Mouse (Mus musculus): ENCODE results near the gene Itgb6. TPM values are rescaled to one million over a fixed set of nuclear protein-coding genes. Genes with fewer than 3 reads are reported as not detected.
A peak's percentile ranks its signal among the peaks of the same experiment; 100 is the strongest.

The Itgb6 gene
- polyA plus RNA-seq, 1 experiment from 2014 or later = 0.31 TPM

DNA sequence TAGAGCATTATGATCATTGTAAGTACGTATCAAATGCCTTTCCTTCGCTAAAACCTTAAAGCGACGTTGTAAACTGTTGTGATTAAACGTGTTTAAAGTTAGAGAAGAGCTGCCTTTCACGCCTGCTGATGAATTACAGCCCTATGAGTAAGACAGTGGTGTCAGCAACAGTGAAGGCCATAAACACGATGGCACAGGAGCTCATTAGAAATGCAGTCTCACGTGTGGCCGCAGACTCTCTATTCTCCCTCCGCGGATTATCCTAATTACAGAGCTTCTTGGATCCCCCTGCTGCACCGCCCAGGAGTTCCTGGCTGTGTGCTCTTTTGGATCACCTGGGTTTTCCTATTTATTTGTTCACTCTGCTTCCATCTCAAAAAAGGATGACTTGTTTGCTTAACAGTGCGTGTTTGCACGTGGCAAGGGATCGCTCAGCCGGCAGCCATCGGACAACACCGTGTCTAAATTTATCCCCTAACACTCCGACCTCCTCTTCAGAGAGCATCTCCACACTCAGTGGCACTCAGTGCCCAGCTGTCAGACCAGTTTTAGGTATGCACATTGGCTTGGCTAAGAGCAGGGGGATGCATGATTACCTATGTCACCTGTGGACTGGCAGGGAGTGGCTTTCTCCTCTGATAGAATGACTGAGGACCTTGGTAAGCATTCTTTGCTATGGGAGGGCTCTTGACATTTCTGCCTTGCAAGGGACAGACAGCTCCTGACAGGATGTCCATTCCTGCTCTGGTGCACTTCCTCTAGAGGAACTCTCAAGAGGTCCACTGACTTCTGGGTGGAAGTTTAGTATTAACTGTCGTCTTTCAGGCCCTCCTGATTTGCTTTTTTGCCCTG lies 85.3 kb downstream of the Itgb6 start:
- Histone ChIP-seq H3K9me3 (replicated peaks) (no peaks in the 10 kb centered on the region), H3K27ac (replicated peaks) (no peak overlapping the region), H3K27me3 (replicated peaks) (no peaks in the 10 kb centered on the region), H3K4me1 (peaks cover 16% of the 10 kb centered on the region), H3K36me3 (no peaks in the 10 kb centered on the region), H3K9ac (replicated peaks) (no peak overlapping the region), H3K4me3 (replicated peaks) (no peak overlapping the region), H3K4me2 (peak overlapping the region; percentile 29)
- 31% methylated on average over 20 of the region's 20 CpGs for whole genome bisulfite sequencing
- ATAC-seq (ENCODE audit: low FRiP score) = peak; percentile 62

DNA sequence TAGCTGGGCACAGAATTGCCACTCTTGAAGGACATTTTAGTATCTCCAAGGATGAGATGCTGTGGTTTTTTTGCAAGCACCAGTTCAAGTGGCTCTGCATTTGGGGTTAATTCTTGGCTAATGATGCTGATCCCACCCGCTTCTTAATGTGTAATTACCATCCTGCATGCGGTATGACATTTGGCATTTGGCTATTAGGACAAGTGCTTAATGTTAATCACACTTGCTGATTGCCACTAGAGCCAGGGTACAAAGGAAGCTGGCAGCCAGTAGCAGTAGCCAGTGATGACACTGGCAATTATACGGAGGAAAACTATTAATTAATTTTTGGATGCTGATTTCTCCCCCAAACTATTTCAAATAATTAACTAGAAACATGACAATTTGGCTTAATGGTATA lies 86.0 kb downstream of the Itgb6 start:
- no peak overlapping the region for H3K27ac ChIP-seq (replicated peaks)
- ATAC-seq (ENCODE audit: low FRiP score) = 0 out of 2 replicates have a peak, but pooled peaks have one; percentile 33

DNA sequence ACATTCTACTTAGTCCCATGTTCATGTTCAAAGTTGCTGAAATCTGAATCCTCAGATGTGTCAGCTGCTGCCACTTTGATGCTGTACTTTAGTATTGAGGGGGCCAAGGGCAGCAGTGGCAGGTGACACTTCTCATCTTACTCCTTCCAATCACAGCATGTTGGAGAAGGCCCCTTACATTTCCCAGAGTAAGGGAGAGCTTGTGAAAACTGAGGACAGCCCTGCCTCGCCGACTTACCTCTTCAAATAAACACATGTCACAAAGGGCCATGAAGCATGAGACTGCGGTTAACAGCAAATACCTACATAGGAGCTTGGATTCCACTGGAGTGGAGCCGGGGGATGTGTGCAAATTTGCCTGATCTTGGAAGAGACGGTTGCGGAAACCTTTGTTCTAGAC lies 86.4 kb downstream of the Itgb6 start:
- no peak for ATAC-seq (ENCODE audit: low FRiP score)
- H3K36me3 ChIP-seq = no peaks in the 10 kb centered on the region
- no peaks in the 10 kb centered on the region for H3K9me3 ChIP-seq (replicated peaks)
- 61% methylated on average over 6 of the region's 6 CpGs for WGBS
- peaks cover 16% of the 10 kb centered on the region for H3K4me1 ChIP-seq
- H3K27me3 ChIP-seq (replicated peaks) = no peaks in the 10 kb centered on the region
- H3K9ac ChIP-seq (replicated peaks) = no peak overlapping the region
- no peak overlapping the region for H3K27ac ChIP-seq (replicated peaks)
- no peak overlapping the region for H3K4me3 ChIP-seq (replicated peaks)
- no peak overlapping the region for H3K4me2 ChIP-seq

More for the DNA sequence above, 86.0 kb downstream of the Itgb6 start:
- 32% methylated on average over 3 of the region's 3 CpGs for WGBS
- Histone ChIP-seq H3K4me1 (peaks cover 16% of the 10 kb centered on the region), H3K4me3 (replicated peaks) (no peak overlapping the region), H3K4me2 (no peak overlapping the region), H3K36me3 (no peaks in the 10 kb centered on the region), H3K27me3 (replicated peaks) (no peaks in the 10 kb centered on the region), H3K9ac (replicated peaks) (no peak overlapping the region), H3K9me3 (replicated peaks) (no peaks in the 10 kb centered on the region)

DNA sequence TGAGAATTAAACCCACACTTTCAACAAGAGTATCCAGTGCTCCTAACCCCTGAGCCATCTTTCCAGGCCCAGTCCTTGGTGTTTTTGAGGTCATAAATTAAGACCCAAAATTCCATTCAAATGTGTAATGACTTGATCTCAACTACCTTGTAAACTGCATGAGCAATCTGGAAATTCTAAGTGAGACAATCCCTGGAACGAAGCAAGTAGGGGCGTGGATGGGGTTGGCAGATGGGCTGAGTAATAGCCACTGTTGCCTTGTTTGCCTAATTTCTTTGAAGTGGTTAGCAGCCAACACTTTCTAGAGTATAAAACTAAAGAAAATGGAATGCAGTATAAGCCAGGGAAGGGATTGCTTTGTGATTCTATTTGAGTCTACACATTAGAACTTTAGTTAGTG lies 89.7 kb downstream of the Itgb6 start:
- no peaks in the 10 kb centered on the region for H3K9me3 ChIP-seq (replicated peaks)
- no peak for ATAC-seq (ENCODE audit: low FRiP score)
- H3K27me3 ChIP-seq (replicated peaks) = no peaks in the 10 kb centered on the region
- H3K4me1 ChIP-seq = peaks cover 9% of the 10 kb centered on the region
- 72% methylated on average over 2 of the region's 2 CpGs for WGBS
- H3K27ac ChIP-seq (replicated peaks) = no peak overlapping the region
- no peaks in the 10 kb centered on the region for H3K36me3 ChIP-seq
- H3K4me2 ChIP-seq = no peak overlapping the region
- no peak overlapping the region for H3K9ac ChIP-seq (replicated peaks)
- no peak overlapping the region for H3K4me3 ChIP-seq (replicated peaks)

DNA sequence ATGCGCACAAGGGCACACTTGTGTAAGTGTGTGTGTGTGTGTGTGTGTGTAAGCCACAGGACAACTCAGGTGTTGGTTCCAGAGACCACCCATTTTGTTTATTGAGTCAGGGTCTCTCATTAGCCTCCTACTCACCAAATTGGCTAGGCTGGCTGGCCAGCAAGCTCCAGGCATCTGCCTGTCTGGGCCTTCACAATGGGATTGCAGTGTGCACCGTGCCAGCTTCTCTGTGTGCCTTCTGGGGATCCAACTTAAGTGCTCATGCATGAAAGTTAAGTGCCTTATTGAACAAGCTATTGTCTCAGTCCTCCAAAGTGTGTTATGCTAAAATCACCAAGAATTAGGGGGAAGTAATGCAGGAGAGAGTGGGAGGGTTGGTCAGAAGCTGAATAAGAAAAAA lies 92.1 kb downstream of the Itgb6 start:
- 56% methylated on average over 2 of the region's 2 CpGs for WGBS
- ATAC-seq (ENCODE audit: low FRiP score) = no peak

DNA sequence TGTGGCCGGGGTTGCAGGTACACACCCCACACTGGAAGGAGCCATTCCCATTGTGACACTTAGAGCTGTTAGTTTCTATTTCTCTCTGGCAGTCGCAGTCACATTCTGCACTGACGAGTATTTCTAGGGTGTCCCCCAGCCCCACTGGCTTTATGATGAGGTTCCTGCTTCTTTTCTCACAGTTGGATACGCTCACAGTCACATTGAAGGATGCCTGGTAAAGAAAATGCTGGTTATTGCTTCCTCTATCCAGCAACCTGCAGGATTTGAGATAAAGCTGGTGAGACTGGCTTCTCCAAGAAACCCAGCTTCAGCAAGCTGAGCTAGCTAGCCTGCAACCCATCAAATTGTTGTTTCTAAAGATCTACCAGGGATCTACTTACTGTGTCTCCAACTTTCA lies 94.5 kb downstream of the Itgb6 start:
- H3K27me3 ChIP-seq (replicated peaks) = no peaks in the 10 kb centered on the region
- H3K4me3 ChIP-seq (replicated peaks) = no peak overlapping the region
- no peak for ATAC-seq (ENCODE audit: low FRiP score)
- H3K9ac ChIP-seq (replicated peaks) = no peak overlapping the region
- H3K9me3 ChIP-seq (replicated peaks) = no peaks in the 10 kb centered on the region
- no peak overlapping the region for H3K4me2 ChIP-seq
- H3K4me1 ChIP-seq = no peaks in the 10 kb centered on the region
- WGBS = 87% methylated on average over 4 of the region's 4 CpGs
- no peak overlapping the region for H3K27ac ChIP-seq (replicated peaks)
- no peaks in the 10 kb centered on the region for H3K36me3 ChIP-seq

More for the DNA sequence above, 92.1 kb downstream of the Itgb6 start:
- Histone ChIP-seq H3K4me1 (no peaks in the 10 kb centered on the region), H3K4me2 (no peak overlapping the region), H3K9ac (replicated peaks) (no peak overlapping the region), H3K4me3 (replicated peaks) (no peak overlapping the region), H3K27me3 (replicated peaks) (no peaks in the 10 kb centered on the region), H3K36me3 (no peaks in the 10 kb centered on the region), H3K9me3 (replicated peaks) (no peaks in the 10 kb centered on the region), H3K27ac (replicated peaks) (no peak overlapping the region)

DNA sequence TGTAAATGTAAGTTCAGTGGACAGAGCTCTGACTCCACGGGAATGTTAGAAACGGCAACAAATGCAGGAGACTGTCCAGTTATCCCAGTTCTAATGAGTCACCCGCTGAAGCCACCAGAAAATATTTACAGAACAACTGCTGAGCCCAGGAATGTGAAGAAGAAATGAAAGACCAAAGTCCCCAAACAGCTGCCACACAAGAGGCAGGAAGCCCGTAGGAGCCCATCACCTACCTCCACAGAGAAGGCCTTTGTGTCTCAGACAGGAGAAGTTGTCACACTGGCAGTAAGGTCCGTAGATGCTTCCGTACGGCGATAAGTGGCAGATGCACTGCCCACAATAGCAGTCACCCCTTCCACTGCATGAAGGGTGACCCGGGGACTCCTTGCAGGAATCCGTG lies 94.9 kb downstream of the Itgb6 start:
- H3K4me2 ChIP-seq = no peak overlapping the region
- no peaks in the 10 kb centered on the region for H3K36me3 ChIP-seq
- no peaks in the 10 kb centered on the region for H3K9me3 ChIP-seq (replicated peaks)
- WGBS = 85% methylated on average over 10 of the region's 10 CpGs
- no peaks in the 10 kb centered on the region for H3K27me3 ChIP-seq (replicated peaks)
- no peak overlapping the region for H3K4me3 ChIP-seq (replicated peaks)
- H3K4me1 ChIP-seq = no peaks in the 10 kb centered on the region
- no peak for ATAC-seq (ENCODE audit: low FRiP score)
- no peak overlapping the region for H3K27ac ChIP-seq (replicated peaks)
- no peak overlapping the region for H3K9ac ChIP-seq (replicated peaks)

DNA sequence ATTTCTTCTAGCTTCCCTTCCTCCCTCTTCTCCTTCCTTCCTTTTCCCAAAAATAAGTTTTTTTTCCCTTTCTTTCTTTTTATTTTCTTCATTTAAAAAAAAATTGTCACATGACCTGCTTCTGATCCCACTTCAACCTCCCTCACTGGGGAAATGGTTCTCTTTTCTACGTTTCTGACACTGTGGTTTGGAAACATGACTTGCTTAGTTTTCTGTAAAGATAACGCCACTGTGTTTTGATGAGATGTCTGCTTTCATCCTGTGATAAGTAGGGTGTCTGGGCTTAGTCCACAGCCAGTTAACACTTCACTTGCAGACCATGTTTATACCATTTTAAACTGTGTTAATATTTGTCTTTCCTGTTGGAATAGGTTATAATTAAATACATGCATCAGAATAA lies 96.7 kb downstream of the Itgb6 start:
- Histone ChIP-seq H3K27me3 (replicated peaks) (no peaks in the 10 kb centered on the region), H3K36me3 (no peaks in the 10 kb centered on the region), H3K4me2 (no peak overlapping the region), H3K27ac (replicated peaks) (no peak overlapping the region), H3K4me1 (no peaks in the 10 kb centered on the region), H3K4me3 (replicated peaks) (no peak overlapping the region), H3K9ac (replicated peaks) (no peak overlapping the region), H3K9me3 (replicated peaks) (no peaks in the 10 kb centered on the region)
- 76% methylated on average over 2 of the region's 2 CpGs for whole genome bisulfite sequencing
- ATAC-seq (ENCODE audit: low FRiP score) = no peak

DNA sequence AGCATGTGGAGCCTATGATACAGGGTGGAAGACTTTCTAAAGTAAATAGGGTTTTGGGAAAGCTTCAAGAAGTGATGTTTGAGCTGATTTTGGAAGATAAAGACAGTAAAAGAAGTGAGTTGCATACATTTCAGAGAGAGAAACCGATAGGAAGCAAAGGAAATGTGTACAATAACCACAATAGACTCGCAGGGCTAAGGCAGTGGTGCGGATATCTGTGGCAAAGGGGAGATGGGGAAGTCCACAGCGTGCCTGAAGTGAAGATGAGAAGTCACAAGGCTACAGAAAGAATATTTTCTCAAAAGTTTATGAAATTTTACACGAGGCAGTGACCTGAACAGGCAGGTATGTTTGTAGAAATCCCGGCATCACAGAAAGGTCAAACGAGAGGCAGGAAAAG lies 100.3 kb downstream of the Itgb6 start:
- Histone ChIP-seq H3K9me3 (replicated peaks) (no peaks in the 10 kb centered on the region), H3K27me3 (replicated peaks) (no peaks in the 10 kb centered on the region), H3K9ac (replicated peaks) (no peak overlapping the region), H3K4me1 (no peaks in the 10 kb centered on the region), H3K36me3 (no peaks in the 10 kb centered on the region), H3K4me2 (no peak overlapping the region), H3K4me3 (replicated peaks) (no peak overlapping the region), H3K27ac (replicated peaks) (no peak overlapping the region)
- WGBS = 87% methylated on average over 7 of the region's 7 CpGs
- ATAC-seq (ENCODE audit: low FRiP score) = no peak

DNA sequence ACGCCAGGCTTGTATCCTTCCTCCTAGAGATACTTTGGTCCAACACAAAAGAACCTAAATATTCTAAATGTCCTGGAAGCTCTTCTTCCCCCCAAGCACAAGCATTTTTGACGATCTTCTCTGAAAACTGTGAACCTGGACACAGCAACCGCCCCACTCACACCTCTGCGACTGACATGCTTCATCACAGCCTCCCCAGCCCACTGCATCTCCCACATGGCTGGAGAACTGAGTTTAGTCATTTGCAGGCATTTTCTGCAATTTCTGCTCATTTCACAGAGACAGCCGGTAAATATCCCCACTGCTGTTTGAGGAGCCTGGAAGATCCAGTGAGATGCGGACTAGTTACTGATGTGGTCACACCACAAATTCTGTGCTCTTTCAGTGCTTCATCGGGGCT lies 107.7 kb downstream of the Itgb6 start:
- Histone ChIP-seq H3K4me1 (no peaks in the 10 kb centered on the region), H3K27me3 (replicated peaks) (no peaks in the 10 kb centered on the region), H3K9ac (replicated peaks) (no peak overlapping the region), H3K4me2 (no peak overlapping the region), H3K27ac (replicated peaks) (no peak overlapping the region), H3K36me3 (no peaks in the 10 kb centered on the region), H3K9me3 (replicated peaks) (no peaks in the 10 kb centered on the region), H3K4me3 (replicated peaks) (no peak overlapping the region)
- no peak for ATAC-seq (ENCODE audit: low FRiP score)
- WGBS = 92% methylated on average over 7 of the region's 7 CpGs

DNA sequence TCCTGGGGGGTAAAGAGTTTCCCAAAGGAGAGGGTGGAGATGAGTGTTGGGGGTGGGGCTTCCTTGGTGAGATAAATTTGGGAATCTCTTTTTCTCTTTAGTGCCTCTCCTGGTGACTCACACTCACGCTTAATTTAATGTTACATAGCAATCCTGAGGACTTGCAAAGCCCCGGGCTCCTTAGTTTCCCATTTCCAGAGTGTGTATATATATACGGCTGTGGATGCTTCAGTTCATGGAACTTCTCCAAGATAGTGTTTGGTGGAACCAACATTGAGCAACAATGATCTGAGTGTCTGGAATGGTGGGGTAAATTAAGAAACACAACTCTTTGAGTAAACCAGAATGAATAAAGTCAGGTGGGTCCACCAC lies 108.6 kb downstream of the Itgb6 start:
- H3K4me2 ChIP-seq = no peak overlapping the region
- no peaks in the 10 kb centered on the region for H3K27me3 ChIP-seq (replicated peaks)
- no peak for ATAC-seq (ENCODE audit: low FRiP score)
- no peaks in the 10 kb centered on the region for H3K4me1 ChIP-seq
- no peak overlapping the region for H3K9ac ChIP-seq (replicated peaks)
- no peaks in the 10 kb centered on the region for H3K36me3 ChIP-seq
- WGBS = 71% methylated on average over 3 of the region's 3 CpGs
- no peaks in the 10 kb centered on the region for H3K9me3 ChIP-seq (replicated peaks)
- H3K27ac ChIP-seq (replicated peaks) = no peak overlapping the region
- no peak overlapping the region for H3K4me3 ChIP-seq (replicated peaks)

DNA sequence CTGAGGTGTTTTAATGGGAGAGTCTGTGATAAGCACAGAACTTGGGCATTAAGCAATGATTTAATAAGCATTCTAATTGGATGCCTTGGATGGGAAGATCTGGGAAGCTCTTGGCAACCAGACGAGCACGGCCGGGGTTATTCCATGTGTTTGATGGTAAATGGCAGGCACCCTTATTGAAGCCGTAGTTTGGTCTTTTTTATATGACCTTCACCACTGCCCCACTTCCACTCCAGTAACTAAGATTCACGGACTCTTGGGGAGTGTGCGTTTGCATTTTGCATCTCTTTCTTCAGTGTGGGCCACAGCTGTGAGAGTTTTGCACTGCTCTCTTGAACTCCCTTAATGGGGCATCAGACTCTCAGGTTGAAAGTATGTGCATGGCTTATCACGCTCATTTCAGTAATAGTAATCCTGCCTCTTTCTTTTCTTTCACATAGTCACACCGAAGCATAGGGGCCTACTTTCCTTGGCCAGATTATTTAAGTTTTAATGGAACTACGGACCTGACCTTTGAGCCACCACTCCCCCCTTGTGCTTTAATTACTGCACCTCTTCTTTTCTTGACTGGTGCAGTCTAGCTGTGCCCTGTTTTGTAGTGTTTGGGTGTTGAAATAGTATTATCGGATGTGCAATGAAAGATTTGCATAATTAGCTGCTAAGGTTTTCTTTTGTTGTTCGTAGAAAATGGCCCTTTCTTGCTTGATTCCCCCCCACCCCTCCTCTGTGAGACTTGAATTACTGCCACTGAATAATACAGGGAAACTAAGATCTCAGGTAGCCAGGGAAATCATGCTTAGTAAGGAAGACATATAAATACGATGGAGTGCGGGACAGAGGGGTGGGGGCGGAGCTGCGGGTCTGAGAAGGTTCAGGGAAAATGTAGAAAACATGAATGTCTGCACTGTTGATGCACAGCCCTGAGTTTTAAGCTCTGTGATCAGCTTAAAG lies 109.3 kb downstream of the Itgb6 start:
- Histone ChIP-seq H3K27me3 (replicated peaks) (no peaks in the 10 kb centered on the region), H3K4me3 (replicated peaks) (no peak overlapping the region), H3K4me2 (no peak overlapping the region), H3K36me3 (no peaks in the 10 kb centered on the region), H3K9ac (replicated peaks) (no peak overlapping the region), H3K9me3 (replicated peaks) (no peaks in the 10 kb centered on the region), H3K4me1 (no peaks in the 10 kb centered on the region), H3K27ac (replicated peaks) (no peak overlapping the region)
- ATAC-seq (ENCODE audit: low FRiP score) = no peak
- WGBS = 60% methylated on average over 15 of the region's 15 CpGs

Measured in neural tube, embryonic 15.5 days (tissue).